Mouse (Mus musculus) E14TG2a.4 (cell line): ENCODE measurements around the gene Adam10.

ENCODE experiments used
- CTCF ChIP-seq: conservative IDR thresholded peaks from 2 replicates; pipeline ENCODE4 v1.5.1; 2014; ENCODE audit warnings: low read length
- NANOG ChIP-seq: IDR thresholded peaks from 2 replicates; pipeline ENCODE4 v1.6.1; 2014; ENCODE audit warnings: borderline replicate concordance, low read length, mixed read lengths

- TF ChIP-seq CTCF: no peak
- no peak for TF ChIP-seq NANOG
Measured at GRCm38 (mm10) chr9:70698090-70698489, 19.3 kb downstream of the Adam10 start.
